Mouse (Mus musculus) forebrain, embryonic 15.5 days (tissue): ENCODE data around the gene Ppp2r5e. TPM values are rescaled to one million over a fixed set of nuclear protein-coding genes. Genes with fewer than 3 reads are reported as not detected.
A peak's percentile ranks its signal among the peaks of the same experiment; 100 is the strongest.

Source experiments
- ATAC-seq: fragments of 200-750 bp; cut with Nextera tagmentation; replicated peaks from 2 replicates; pipeline ENCODE4 v1.8.0; 2017; ENCODE audit warnings: mild to moderate bottlenecking, moderate TSS enrichment, moderate library complexity
- H3K27ac ChIP-seq: fragments of 300-500 bp; sonication (generic); replicated peaks from 2 replicates; pipeline ENCODE4 v1.5.1; 2015; ENCODE audit warnings: mild to moderate bottlenecking, inconsistent platforms
- H3K27me3 ChIP-seq: fragments of 300-500 bp; sonication (generic); 2 replicates; pipeline ENCODE4 v1.6.1; 2015; ENCODE audit warnings: inconsistent platforms
- H3K36me3 ChIP-seq: fragments of 300-500 bp; sonication (generic); 2 replicates; pipeline ENCODE4 v1.6.1; 2015; ENCODE audit warnings: mild to moderate bottlenecking, inconsistent platforms
- H3K4me1 ChIP-seq: fragments of 300-500 bp; sonication (generic); 2 replicates; pipeline ENCODE4 v1.6.1; 2015; ENCODE audit warnings: inconsistent platforms
- H3K4me2 ChIP-seq: fragments of 300-500 bp; sonication (generic); replicated peaks from 2 replicates; pipeline ENCODE4 v1.6.1; 2015; ENCODE audit warnings: mild to moderate bottlenecking, inconsistent platforms
- H3K4me3 ChIP-seq: fragments of 300-500 bp; sonication (generic); 2 replicates; pipeline ENCODE4 v1.5.1; 2015; ENCODE audit warnings: mild to moderate bottlenecking, inconsistent platforms
- H3K9ac ChIP-seq: fragments of 300-500 bp; sonication (generic); replicated peaks from 2 replicates; pipeline ENCODE4 v1.6.1; 2015; ENCODE audit warnings: mild to moderate bottlenecking, inconsistent platforms
- H3K9me3 ChIP-seq: fragments of 300-500 bp; sonication (generic); 2 replicates; pipeline ENCODE4 v1.6.1; 2016; ENCODE audit warnings: inconsistent platforms
- WGBS: fragments of 180-500 bp; shearing (Covaris S2); methylation state at CpG from one replicate; pipeline ENCODE4 v1.1.7; 2015; ENCODE audit warnings: mixed read lengths; 5-methylcytosine and 5-hydroxymethylcytosine counted together
- polyA plus RNA-seq: library from polyadenylated mRNA; unstranded; fragments of >200 nt; fragmentation: Nextera tagmentation; extraction: Ambion mirVana; gene quantifications from 2 replicates; pipeline ENCODE4 v1.2.1, GENCODE M21; 2015

Gene Ppp2r5e
- polyA plus RNA-seq, 1 experiment from 2014 or later: 26.8 TPM

DNA sequence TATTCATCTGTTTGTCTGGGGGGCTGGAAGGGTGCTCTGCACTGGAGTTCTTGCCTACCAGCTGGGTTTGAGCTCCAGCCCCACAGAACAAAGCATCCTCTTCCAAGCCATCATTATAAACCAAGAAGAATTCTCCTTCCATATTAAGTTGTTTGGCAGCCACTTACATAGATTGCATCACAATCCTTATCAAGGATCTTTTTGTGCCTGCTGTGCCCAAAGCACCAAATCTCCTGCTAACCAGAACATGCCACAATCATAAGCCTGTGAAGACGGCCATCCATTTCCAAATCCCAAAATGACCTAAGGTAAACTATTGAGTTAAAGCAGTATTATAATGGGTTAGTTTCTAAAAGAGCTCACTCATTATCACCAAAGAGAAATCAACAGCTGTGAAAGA lies 25.9 kb downstream of the Ppp2r5e start:
- Histone ChIP-seq H3K4me2 (no peak overlapping the region), H3K9ac (no peak overlapping the region), H3K36me3 (no peaks in the 10 kb centered on the region), H3K27ac (no peak overlapping the region), H3K4me3 (no peak overlapping the region), H3K27me3 (no peaks in the 10 kb centered on the region), H3K4me1 (peaks cover 19% of the 10 kb centered on the region), H3K9me3 (no peaks in the 10 kb centered on the region)
- ATAC-seq: no peak
- 37% methylated on average over 1 of the region's 1 CpGs for WGBS

DNA sequence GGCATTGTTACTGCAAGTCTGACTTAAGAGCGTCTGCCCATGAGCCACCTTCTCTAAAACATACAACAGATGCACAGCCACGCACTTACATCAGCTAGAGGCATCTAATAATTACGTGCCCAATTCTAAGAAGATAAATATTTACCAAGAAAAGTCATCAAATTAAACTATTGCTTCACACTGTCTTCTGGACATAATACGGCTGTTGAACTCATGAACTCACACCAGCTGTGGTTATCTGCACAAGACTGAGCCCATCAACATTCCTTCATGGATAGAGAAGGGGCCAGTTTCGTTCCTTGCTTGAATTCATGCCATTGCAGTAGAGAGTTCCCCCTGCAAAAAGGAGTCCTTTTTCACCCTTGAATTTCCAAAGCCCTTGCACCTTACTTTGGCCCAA lies 28.3 kb downstream of the Ppp2r5e start:
- WGBS: 86% methylated on average over 5 of the region's 5 CpGs
- H3K9ac ChIP-seq: no peak overlapping the region
- no peaks in the 10 kb centered on the region for H3K9me3 ChIP-seq

DNA sequence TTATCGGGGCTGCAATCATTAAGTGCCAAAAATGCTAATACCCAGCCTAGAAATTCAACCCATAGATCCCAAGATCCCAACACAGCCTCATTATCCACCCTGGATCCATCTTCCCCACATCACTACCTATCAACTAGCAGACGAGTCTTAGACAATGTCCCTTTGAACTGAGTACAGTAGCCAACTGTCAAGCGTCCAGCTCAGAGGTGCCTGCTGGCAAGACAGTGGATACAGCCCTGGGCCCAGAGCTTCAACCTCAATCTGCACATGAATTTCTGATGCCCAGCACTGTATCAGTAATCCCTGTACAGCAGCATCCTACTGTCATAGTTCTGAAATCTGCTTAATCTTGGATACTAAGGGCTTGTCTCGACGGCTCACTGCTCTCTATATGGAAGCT lies 30.3 kb downstream of the Ppp2r5e start:
- no peak for ATAC-seq
- Histone ChIP-seq H3K27ac (no peak overlapping the region), H3K9me3 (no peaks in the 10 kb centered on the region), H3K4me3 (no peak overlapping the region), H3K36me3 (no peaks in the 10 kb centered on the region), H3K4me1 (peaks cover 14% of the 10 kb centered on the region), H3K27me3 (no peaks in the 10 kb centered on the region), H3K4me2 (no peak overlapping the region), H3K9ac (no peak overlapping the region)
- WGBS: 81% methylated on average over 5 of the region's 5 CpGs

More for the DNA sequence above, 28.3 kb downstream of the Ppp2r5e start:
- no peaks in the 10 kb centered on the region for H3K27me3 ChIP-seq
- no peak overlapping the region for H3K4me3 ChIP-seq
- H3K27ac ChIP-seq: no peak overlapping the region
- H3K4me1 ChIP-seq: peaks cover 14% of the 10 kb centered on the region
- ATAC-seq: no peak
- H3K36me3 ChIP-seq: no peaks in the 10 kb centered on the region
- no peak overlapping the region for H3K4me2 ChIP-seq

- Histone ChIP-seq H3K27me3 (no peaks in the 10 kb centered on the region), H3K9me3 (no peaks in the 10 kb centered on the region), H3K9ac (no peak overlapping the region), H3K4me2 (no peak overlapping the region), H3K27ac (no peak overlapping the region), H3K4me3 (no peak overlapping the region), H3K4me1 (peaks cover 10% of the 10 kb centered on the region), H3K36me3 (no peaks in the 10 kb centered on the region)
- WGBS: 88% methylated on average over 1 of the region's 1 CpGs
- no peak for ATAC-seq
Observed at GRCm38 (mm10) chr12:75564498-75564897, 31.5 kb downstream of the Ppp2r5e start.

GRCm38 (mm10) chr12:75562996-75563618 lies 32.9 kb downstream of the Ppp2r5e start:
- 94% methylated on average over 1 of the region's 1 CpGs for WGBS
- H3K9me3 ChIP-seq: no peaks in the 10 kb centered on the region
- H3K4me1 ChIP-seq: peaks cover 21% of the 10 kb centered on the region
- H3K9ac ChIP-seq: no peak overlapping the region
- H3K36me3 ChIP-seq: no peaks in the 10 kb centered on the region
- no peak overlapping the region for H3K4me2 ChIP-seq
- no peak overlapping the region for H3K4me3 ChIP-seq
- no peaks in the 10 kb centered on the region for H3K27me3 ChIP-seq
- no peak overlapping the region for H3K27ac ChIP-seq
- ATAC-seq: no peak

DNA sequence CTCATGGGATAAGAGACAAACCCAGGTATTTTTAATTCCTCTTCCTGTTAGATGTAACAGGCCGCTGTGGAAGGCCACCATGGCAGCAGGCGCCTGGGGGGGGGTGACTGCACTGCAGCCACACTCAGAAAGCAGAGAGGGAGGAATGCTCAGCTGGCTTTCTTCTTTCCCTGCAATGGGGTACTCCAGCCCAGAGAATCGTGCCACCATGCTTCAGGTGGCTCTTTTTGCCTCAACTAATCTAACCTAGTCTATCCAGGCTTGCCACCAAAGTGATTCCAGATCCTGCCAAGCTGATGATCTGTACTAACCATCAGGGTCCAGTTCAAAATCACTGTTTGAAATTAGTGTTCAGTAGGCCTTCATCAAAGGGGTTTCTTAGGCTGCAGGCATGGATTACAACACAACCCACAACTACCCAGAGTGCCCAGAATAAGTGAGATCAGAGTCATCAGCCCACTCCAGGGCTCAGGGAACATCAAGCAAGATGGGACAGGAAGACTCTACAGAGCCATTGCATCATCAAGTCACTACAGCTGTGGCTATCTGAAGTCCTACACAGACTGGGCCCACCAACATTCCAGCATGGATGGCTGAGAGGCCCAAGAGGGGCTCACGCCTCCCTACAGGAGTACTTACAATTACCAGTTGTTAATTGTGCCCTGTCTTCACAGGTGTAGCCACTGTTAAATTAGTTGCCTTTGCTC lies 35.2 kb downstream of the Ppp2r5e start:
- Histone ChIP-seq H3K4me2 (no peak overlapping the region), H3K27me3 (no peaks in the 10 kb centered on the region), H3K9ac (no peak overlapping the region), H3K9me3 (no peaks in the 10 kb centered on the region), H3K27ac (no peak overlapping the region), H3K4me3 (no peak overlapping the region), H3K36me3 (no peaks in the 10 kb centered on the region), H3K4me1 (peaks cover 30% of the 10 kb centered on the region)
- no peak for ATAC-seq
- 88% methylated on average over 4 of the region's 4 CpGs for WGBS

GRCm38 (mm10) chr12:75559196-75559595 lies 36.8 kb downstream of the Ppp2r5e start:
- Histone ChIP-seq H3K4me1 (peaks cover 38% of the 10 kb centered on the region), H3K36me3 (no peaks in the 10 kb centered on the region)

DNA sequence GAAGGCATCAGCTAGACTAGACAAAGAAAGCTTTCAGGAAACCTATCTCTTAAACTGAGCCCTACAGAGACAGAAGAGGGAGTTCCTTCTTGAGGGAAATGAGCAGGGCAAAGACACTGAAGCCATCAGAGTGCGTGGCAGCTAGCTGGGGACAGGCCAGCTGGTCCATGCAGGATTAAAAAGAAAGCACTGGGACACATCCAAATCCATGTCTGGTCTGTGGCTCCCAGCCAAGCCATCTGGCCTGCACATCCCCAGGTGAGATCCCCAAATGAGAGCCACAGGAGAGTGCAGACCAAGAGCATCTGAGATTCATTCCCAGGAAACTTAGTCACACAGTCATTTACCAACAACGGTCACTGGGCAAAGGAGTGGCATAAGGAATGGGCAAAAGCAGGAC lies 38.2 kb downstream of the Ppp2r5e start:
- peak overlapping the region; percentile 73 for H3K27ac ChIP-seq
- 30% methylated on average over 2 of the region's 2 CpGs for WGBS

More at GRCm38 (mm10) chr12:75559196-75559595, 36.8 kb downstream of the Ppp2r5e start:
- Histone ChIP-seq H3K27me3 (no peaks in the 10 kb centered on the region), H3K4me2 (no peak overlapping the region), H3K27ac (no peak overlapping the region), H3K4me3 (no peak overlapping the region), H3K9me3 (no peaks in the 10 kb centered on the region), H3K9ac (no peak overlapping the region)
- 51% methylated on average over 2 of the region's 2 CpGs for WGBS
- no peak for ATAC-seq

GRCm38 (mm10) chr12:75555032-75555431 lies 41.0 kb downstream of the Ppp2r5e start:
- Histone ChIP-seq H3K4me1 (peaks cover 42% of the 10 kb centered on the region), H3K36me3 (no peaks in the 10 kb centered on the region), H3K9ac (no peak overlapping the region), H3K4me2 (no peak overlapping the region), H3K4me3 (no peak overlapping the region), H3K9me3 (no peaks in the 10 kb centered on the region), H3K27me3 (no peaks in the 10 kb centered on the region), H3K27ac (no peak overlapping the region)
- WGBS: 69% methylated on average over 3 of the region's 3 CpGs
- ATAC-seq: no peak

More for the DNA sequence above, 38.2 kb downstream of the Ppp2r5e start:
- H3K4me1 ChIP-seq: peaks cover 44% of the 10 kb centered on the region
- H3K27me3 ChIP-seq: no peaks in the 10 kb centered on the region
- H3K9ac ChIP-seq: no peak overlapping the region
- H3K4me3 ChIP-seq: no peak overlapping the region
- H3K36me3 ChIP-seq: no peaks in the 10 kb centered on the region
- no peaks in the 10 kb centered on the region for H3K9me3 ChIP-seq
- peak; percentile 36 for ATAC-seq
- H3K4me2 ChIP-seq: no peak overlapping the region

DNA sequence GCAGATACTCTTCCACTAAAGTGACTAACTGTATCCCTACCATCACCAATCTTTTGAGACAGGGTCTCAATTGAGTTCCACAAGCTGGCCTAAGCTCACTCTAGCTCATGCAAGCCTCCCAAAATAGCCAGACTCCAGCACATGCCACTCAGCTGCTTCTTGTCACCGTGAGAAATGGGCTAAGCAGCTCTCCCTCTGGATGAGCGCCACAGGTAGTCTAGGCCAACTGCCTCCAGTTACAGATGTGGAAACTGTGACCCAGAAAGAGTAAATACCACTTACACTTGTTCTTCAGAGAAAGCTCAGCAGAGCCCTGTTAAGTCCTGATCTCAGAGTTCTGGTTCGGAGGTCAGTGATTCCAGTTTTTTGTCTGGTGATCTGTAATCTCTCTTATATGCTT lies 43.7 kb downstream of the Ppp2r5e start:
- Histone ChIP-seq H3K4me1 (peaks cover 18% of the 10 kb centered on the region), H3K36me3 (no peaks in the 10 kb centered on the region), H3K27ac (no peak overlapping the region), H3K9ac (no peak overlapping the region), H3K4me2 (no peak overlapping the region), H3K27me3 (no peaks in the 10 kb centered on the region), H3K9me3 (no peaks in the 10 kb centered on the region), H3K4me3 (no peak overlapping the region)
- 81% methylated on average over 3 of the region's 3 CpGs for WGBS
- ATAC-seq: no peak

- no peak for ATAC-seq
- H3K4me2 ChIP-seq: no peak overlapping the region
- 89% methylated on average over 5 of the region's 5 CpGs for WGBS
Observed at GRCm38 (mm10) chr12:75551671-75552070, 44.4 kb downstream of the Ppp2r5e start.

DNA sequence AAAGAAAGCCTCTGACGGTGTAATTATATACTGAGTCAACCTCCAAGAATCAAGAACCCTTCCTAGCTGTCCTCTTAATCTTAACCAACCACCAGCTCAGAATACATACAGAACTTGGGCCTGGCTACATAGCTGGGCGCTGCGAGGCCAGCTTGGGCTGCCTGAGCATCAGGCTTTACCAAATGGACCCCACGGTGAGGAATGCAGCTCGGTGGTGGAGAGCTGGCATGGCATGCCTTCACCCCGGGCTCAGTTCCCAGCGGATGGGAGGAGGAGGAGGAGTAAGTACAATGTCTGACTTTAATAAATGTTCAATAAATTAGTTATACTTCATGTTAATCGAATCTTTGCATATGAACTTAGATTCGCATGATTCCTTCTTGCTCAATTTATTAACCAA lies 47.0 kb downstream of the Ppp2r5e start:
- H3K4me3 ChIP-seq: no peak overlapping the region
- H3K9me3 ChIP-seq: no peaks in the 10 kb centered on the region
- H3K9ac ChIP-seq: no peak overlapping the region
- H3K27ac ChIP-seq: no peak overlapping the region
- H3K4me1 ChIP-seq: 0 out of 2 replicates have a peak, but pooled peaks cover 6% of the 10 kb centered on the region
- no peaks in the 10 kb centered on the region for H3K36me3 ChIP-seq
- no peak overlapping the region for H3K4me2 ChIP-seq
- ATAC-seq: no peak
- H3K27me3 ChIP-seq: no peaks in the 10 kb centered on the region
- WGBS: 80% methylated on average over 9 of the region's 9 CpGs

More at GRCm38 (mm10) chr12:75551671-75552070, 44.4 kb downstream of the Ppp2r5e start:
- Histone ChIP-seq H3K4me1 (peaks cover 15% of the 10 kb centered on the region; the same call in 1 of the 2 replicates), H3K4me3 (no peak overlapping the region), H3K27me3 (no peaks in the 10 kb centered on the region), H3K9ac (no peak overlapping the region), H3K36me3 (no peaks in the 10 kb centered on the region), H3K9me3 (no peaks in the 10 kb centered on the region), H3K27ac (no peak overlapping the region)
